Mouse (Mus musculus) lung, adult 2 months (tissue): Measurements from ENCODE around the gene Zfp667.

Source experiments
- CTCF ChIP-seq: fragments of 200-500 bp; IDR thresholded peaks from 2 replicates; pipeline ENCODE4 v1.5.1; 2011; ENCODE audit warnings: mild to moderate bottlenecking, low read length, control low read depth; ENCODE audit not compliant: insufficient read depth
- POLR2A ChIP-seq: fragments of 200-500 bp; IDR thresholded peaks from 2 replicates; pipeline ENCODE4 v1.6.1; 2011; ENCODE audit warnings: low read depth, mild to moderate bottlenecking, control low read depth, low read length, borderline replicate concordance; ENCODE audit errors: extremely low read depth

GRCm38 (mm10) chr7:6254451-6254850, 31.9 kb upstream of the Zfp667 start:
- no peak for TF ChIP-seq POLR2A
- TF ChIP-seq CTCF: no peak
